Mouse (Mus musculus) ES-E14 (cell line): ENCODE measurements around the gene Trappc3l. TPM values are rescaled to one million over a fixed set of nuclear protein-coding genes. Genes with fewer than 3 reads are reported as not detected.

ENCODE experiments used
- DNase-seq: peaks from one replicate; pipeline ENCODE4 v3.0.0-alpha.2; 2013; ENCODE audit warnings: low read depth, low spot score
- H3K27ac ChIP-seq: 2 replicates; pipeline ENCODE4 v1.5.1; 2012; ENCODE audit warnings: low read depth, mild to moderate bottlenecking, low read length, moderate library complexity, mixed read lengths; ENCODE audit not compliant: poor library complexity, insufficient read depth, severe bottlenecking
- H3K36me3 ChIP-seq: 2 replicates; pipeline ENCODE4 v1.6.1; 2012; ENCODE audit warnings: mild to moderate bottlenecking, low read length, moderate library complexity, mixed read lengths; ENCODE audit not compliant: control insufficient read depth, poor library complexity, insufficient read depth, severe bottlenecking
- H3K4me1 ChIP-seq, 2 experiments: fragments of 150-350 bp in 1 of 2; sonication (generic) in 1 of 2; 2 replicates each; pipeline ENCODE4 v1.6.1; 2012; ENCODE audit warnings: low read length in 2 of 2, mild to moderate bottlenecking in 1 of 2, mixed read lengths in 1 of 2; ENCODE audit not compliant: control insufficient read depth in 2 of 2, insufficient read depth in 2 of 2, poor library complexity in 1 of 2
- H3K4me3 ChIP-seq, 2 experiments: fragments of 150-350 bp in 1 of 2; sonication (generic) in 1 of 2; 2 replicates each; pipeline ENCODE4 v1.5.1; 2012; ENCODE audit warnings: low read length in 2 of 2, low read depth in 1 of 2, mild to moderate bottlenecking in 1 of 2, mixed read lengths in 1 of 2; ENCODE audit not compliant: insufficient read depth in 1 of 2, poor library complexity in 1 of 2, severe bottlenecking in 1 of 2
- H3K9ac ChIP-seq: 2 replicates; pipeline ENCODE4 v1.6.1; 2012; ENCODE audit warnings: low read depth, mild to moderate bottlenecking, low read length, mixed read lengths; ENCODE audit not compliant: poor library complexity, insufficient read depth, severe bottlenecking
- H3K9me3 ChIP-seq: fragments of 150-350 bp; sonication (generic); 2 replicates; pipeline ENCODE4 v1.6.1; 2012; ENCODE audit warnings: low read depth, mild to moderate bottlenecking, low read length; ENCODE audit not compliant: control insufficient read depth, insufficient read depth
- CHD2 ChIP-seq: IDR thresholded peaks from 2 replicates; pipeline ENCODE4 v1.6.1; 2014; ENCODE audit warnings: mild to moderate bottlenecking, low read depth, low read length, inconsistent platforms
- HCFC1 ChIP-seq: IDR thresholded peaks from 2 replicates; pipeline ENCODE4 v1.6.1; 2012; ENCODE audit warnings: low read length, inconsistent platforms, borderline replicate concordance; ENCODE audit not compliant: insufficient read depth
- MAFK ChIP-seq: IDR thresholded peaks from 2 replicates; pipeline ENCODE4 v1.6.1; 2014; ENCODE audit warnings: mild to moderate bottlenecking, low read depth, low read length, inconsistent platforms; ENCODE audit not compliant: insufficient read depth
- ZC3H11A ChIP-seq: IDR thresholded peaks from 2 replicates; pipeline ENCODE4 v1.6.1; 2012; ENCODE audit warnings: low read depth, mild to moderate bottlenecking, inconsistent platforms, low read length, borderline replicate concordance
- ZNF384 ChIP-seq: IDR thresholded peaks from 2 replicates; pipeline ENCODE4 v1.6.1; 2012; ENCODE audit warnings: low read depth, low read length, inconsistent platforms
- in situ Hi-C, 2 experiments: fragments of 600-800 bp; cut with MboI; formaldehyde crosslinking; loops; one replicate each; pipeline ENCODE4 v1.15.1; 2025; ENCODE audit warnings: low sequenced_read_pairs in 2 of 2, inconsistent platforms in 1 of 2; ENCODE audit not compliant: unreplicated experiment in 2 of 2
- total RNA-seq: library from RNA; depleted of rRNA; stranded (reverse); fragments of 300-350 nt; gene quantifications from 2 replicates; pipeline ENCODE4 v1.2.3, GENCODE M21; 2012

The Trappc3l gene
- total RNA-seq, 1 experiment = not detected

DNA sequence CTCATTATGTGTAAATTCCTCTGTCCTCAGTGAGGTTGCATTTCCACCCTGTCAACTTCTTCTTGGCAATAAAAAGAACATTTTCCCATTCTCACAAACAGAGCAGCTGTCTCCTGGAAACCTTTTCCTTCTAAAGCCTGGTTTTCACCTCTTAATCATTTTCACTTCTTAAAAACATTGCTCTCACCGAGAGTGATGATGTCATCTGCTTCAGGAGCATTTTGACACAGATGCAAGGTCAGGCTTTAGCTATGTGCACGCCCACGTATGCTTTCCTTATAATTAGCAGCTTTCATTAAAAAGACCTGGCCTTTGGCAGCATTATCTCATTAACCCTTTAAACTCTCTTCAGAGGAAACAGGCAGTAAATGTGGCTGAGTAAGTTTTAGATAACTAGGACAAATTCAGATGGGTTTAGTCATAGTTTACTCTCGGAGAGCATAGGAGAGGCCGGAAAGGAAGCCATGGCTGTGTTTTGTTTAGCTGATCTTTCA lies 33.6 kb downstream of the Trappc3l start:
- in situ Hi-C loops = no loop called here
- Histone ChIP-seq H3K4me3 (no peak overlapping the region), H3K4me1 (no peaks in the 10 kb centered on the region), H3K9me3 (no peaks in the 10 kb centered on the region), H3K9ac (no peak overlapping the region), H3K27ac (no peak overlapping the region), H3K36me3 (no peaks in the 10 kb centered on the region)
- no peak for DNase-seq
- TF ChIP-seq ZNF384 = no peak
- no peak for TF ChIP-seq CHD2
- no peak for TF ChIP-seq HCFC1
- TF ChIP-seq MAFK = no peak
- TF ChIP-seq ZC3H11A = no peak

DNA sequence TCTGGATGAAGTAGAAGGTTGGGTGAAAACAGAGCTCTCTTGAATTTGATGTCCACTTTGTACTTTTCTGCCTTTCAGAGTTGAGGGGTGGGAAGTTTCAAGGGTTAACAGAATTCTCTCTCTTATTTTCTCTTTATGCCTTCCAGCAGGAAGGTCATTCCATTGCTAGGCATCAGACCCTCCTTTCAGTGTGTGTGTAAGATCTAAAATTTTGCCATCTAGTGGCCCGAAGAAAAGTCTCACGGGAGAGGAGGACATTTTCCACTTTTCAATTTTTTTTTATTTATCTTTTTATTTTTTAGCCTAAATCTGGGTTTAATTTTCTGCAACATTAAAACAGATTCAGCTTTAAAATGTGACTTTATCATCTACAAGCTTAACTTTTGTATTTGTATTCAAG lies 34.3 kb downstream of the Trappc3l start:
- H3K27ac ChIP-seq = no peak overlapping the region
- no peaks in the 10 kb centered on the region for H3K36me3 ChIP-seq
- H3K9ac ChIP-seq = no peak overlapping the region
- TF ChIP-seq ZNF384 = no peak
- TF ChIP-seq ZC3H11A = no peak
- TF ChIP-seq MAFK = no peak
- no peak for TF ChIP-seq HCFC1
- TF ChIP-seq CHD2 = no peak
- DNase-seq = no peak
- in situ Hi-C loops = no loop called here
- no peaks in the 10 kb centered on the region for H3K4me1 ChIP-seq
- no peak overlapping the region for H3K4me3 ChIP-seq
- no peaks in the 10 kb centered on the region for H3K9me3 ChIP-seq

DNA sequence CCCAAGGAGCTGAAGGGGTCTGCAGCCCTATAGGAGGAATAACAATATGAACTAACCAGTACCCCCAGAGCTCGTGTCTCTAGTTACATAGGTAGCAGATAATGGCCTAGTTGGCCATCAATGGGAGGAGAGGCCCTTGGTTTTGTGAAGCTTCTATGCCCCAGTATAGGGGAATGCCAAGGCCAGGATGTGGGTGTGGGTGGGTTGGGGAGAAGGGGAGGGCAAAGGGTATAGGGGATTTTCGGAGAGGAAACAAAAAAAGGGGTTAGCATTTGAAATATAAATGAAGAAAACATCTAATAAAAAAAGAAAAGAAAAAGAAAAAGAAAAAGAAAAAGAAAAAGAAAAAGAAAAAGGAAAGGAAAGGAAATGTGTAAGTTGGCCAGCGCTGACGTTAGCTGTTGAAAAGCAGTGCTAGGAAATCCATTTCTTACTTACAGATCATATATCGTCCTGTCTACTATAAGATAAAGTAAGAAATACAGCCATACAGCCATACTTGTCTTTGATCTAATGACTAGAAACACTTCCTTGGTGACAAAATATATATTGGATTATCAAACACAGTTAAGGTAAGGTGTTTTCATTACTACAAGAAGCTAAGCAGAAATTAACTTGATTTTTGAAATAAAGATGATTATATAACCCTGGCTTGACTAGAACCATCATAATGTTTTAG lies 37.3 kb downstream of the Trappc3l start:
- Histone ChIP-seq H3K4me1 (no peaks in the 10 kb centered on the region), H3K9me3 (no peaks in the 10 kb centered on the region), H3K4me3 (no peak overlapping the region), H3K27ac (no peak overlapping the region), H3K36me3 (no peaks in the 10 kb centered on the region), H3K9ac (no peak overlapping the region)
- in situ Hi-C loops = no loop called here
- DNase-seq = no peak
- TF ChIP-seq CHD2 = no peak
- TF ChIP-seq ZNF384 = no peak
- no peak for TF ChIP-seq HCFC1
- TF ChIP-seq ZC3H11A = no peak

DNA sequence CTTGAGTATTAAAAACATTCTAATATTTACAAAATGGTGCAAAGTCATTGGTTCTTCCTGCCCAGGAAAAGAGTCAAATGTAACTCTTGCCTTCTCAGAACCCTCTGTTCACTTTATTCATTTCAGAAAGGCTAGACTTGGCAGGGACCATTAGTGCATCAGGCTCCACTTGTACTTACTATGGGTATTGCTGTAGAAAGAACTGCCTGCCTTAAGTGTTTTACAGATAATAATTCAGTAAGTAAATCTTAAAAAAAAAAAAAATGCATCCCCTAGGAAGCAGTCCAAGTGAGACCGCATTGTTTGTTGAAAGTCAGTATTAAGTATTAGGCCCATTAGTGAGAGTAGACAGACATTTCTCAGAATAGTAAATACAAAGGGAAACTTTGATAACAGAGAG lies 49.1 kb downstream of the Trappc3l start:
- no peak overlapping the region for H3K27ac ChIP-seq
- H3K9ac ChIP-seq = no peak overlapping the region
- in situ Hi-C loops = no loop called here
- H3K4me3 ChIP-seq = no peak overlapping the region
- no peaks in the 10 kb centered on the region for H3K36me3 ChIP-seq
- DNase-seq = no peak
- H3K4me1 ChIP-seq = no peaks in the 10 kb centered on the region
- TF ChIP-seq MAFK (no peak), ZC3H11A (no peak), CHD2 (no peak), HCFC1 (no peak), ZNF384 (no peak)
- no peaks in the 10 kb centered on the region for H3K9me3 ChIP-seq
